Mouse (Mus musculus) liver, embryonic 15.5 days (tissue): ENCODE results near the gene Nell2. TPM values are rescaled to one million over a fixed set of nuclear protein-coding genes. Genes with fewer than 3 reads are reported as not detected.

Experiments used
- ATAC-seq: fragments of 200-750 bp; cut with Nextera tagmentation; 2 replicates; pipeline ENCODE4 v1.8.0; 2017; ENCODE audit warnings: moderate number of reproducible peaks, mild to moderate bottlenecking, moderate library complexity; ENCODE audit not compliant: insufficient read depth
- H3K27ac ChIP-seq: fragments of 300-500 bp; sonication (generic); replicated peaks from 2 replicates; pipeline ENCODE4 v1.5.1; 2015; ENCODE audit warnings: mild to moderate bottlenecking, inconsistent platforms
- H3K27me3 ChIP-seq: fragments of 300-500 bp; sonication (generic); 2 replicates; pipeline ENCODE4 v1.6.1; 2015; ENCODE audit warnings: mild to moderate bottlenecking, inconsistent platforms
- H3K36me3 ChIP-seq: fragments of 300-500 bp; sonication (generic); replicated peaks from 2 replicates; pipeline ENCODE4 v1.6.1; 2015; ENCODE audit warnings: moderate library complexity, mild to moderate bottlenecking, inconsistent platforms
- H3K4me1 ChIP-seq: fragments of 300-500 bp; sonication (generic); replicated peaks from 2 replicates; pipeline ENCODE4 v1.6.1; 2015; ENCODE audit warnings: inconsistent platforms
- H3K4me2 ChIP-seq: fragments of 300-500 bp; sonication (generic); 2 replicates; pipeline ENCODE4 v1.6.1; 2015; ENCODE audit warnings: moderate library complexity, mild to moderate bottlenecking, inconsistent platforms
- H3K4me3 ChIP-seq: fragments of 300-500 bp; sonication (generic); replicated peaks from 2 replicates; pipeline ENCODE4 v1.5.1; 2015; ENCODE audit warnings: mild to moderate bottlenecking, inconsistent platforms
- H3K9ac ChIP-seq: fragments of 300-500 bp; sonication (generic); 2 replicates; pipeline ENCODE4 v1.6.1; 2015; ENCODE audit warnings: moderate library complexity, mild to moderate bottlenecking, inconsistent platforms
- H3K9me3 ChIP-seq: fragments of 300-500 bp; sonication (generic); replicated peaks from 2 replicates; pipeline ENCODE4 v1.6.1; 2016; ENCODE audit warnings: inconsistent platforms
- WGBS: fragments of 180-500 bp; shearing (Covaris S2); methylation state at CpG from one replicate; pipeline ENCODE4 v1.1.7; 2015; ENCODE audit warnings: mixed read lengths; ENCODE audit not compliant: insufficient replicate concordance; 5-methylcytosine and 5-hydroxymethylcytosine counted together
- polyA plus RNA-seq: library from polyadenylated mRNA; unstranded; fragments of >200 nt; fragmentation: Nextera tagmentation; extraction: Ambion mirVana; gene quantifications from 2 replicates; pipeline ENCODE4 v1.2.1, GENCODE M21; 2015

The Nell2 gene
- polyA plus RNA-seq, 1 experiment from 2014 or later: 0.36 TPM

GRCm38 (mm10) chr15:95473976-95474375, 54.4 kb downstream of the Nell2 start:
- H3K4me3 ChIP-seq: no peak overlapping the region
- H3K4me2 ChIP-seq: no peak overlapping the region
- H3K4me1 ChIP-seq: no peaks in the 10 kb centered on the region
- ATAC-seq: no peak
- H3K27ac ChIP-seq: no peak overlapping the region
- H3K27me3 ChIP-seq: no peaks in the 10 kb centered on the region
- no peaks in the 10 kb centered on the region for H3K36me3 ChIP-seq
- H3K9me3 ChIP-seq: no peaks in the 10 kb centered on the region
- H3K9ac ChIP-seq: no peak overlapping the region
- 60% methylated on average over 6 of the region's 6 CpGs for WGBS

GRCm38 (mm10) chr15:95467195-95467594, 61.2 kb downstream of the Nell2 start:
- H3K9me3 ChIP-seq: no peaks in the 10 kb centered on the region
- no peak overlapping the region for H3K4me3 ChIP-seq
- H3K27me3 ChIP-seq: no peaks in the 10 kb centered on the region
- H3K4me1 ChIP-seq: no peaks in the 10 kb centered on the region
- no peak overlapping the region for H3K9ac ChIP-seq
- no peak overlapping the region for H3K27ac ChIP-seq
- no peak for ATAC-seq
- no peak overlapping the region for H3K4me2 ChIP-seq
- 25% methylated on average over 6 of the region's 6 CpGs for WGBS
- no peaks in the 10 kb centered on the region for H3K36me3 ChIP-seq

- WGBS: 63% methylated on average over 4 of the region's 4 CpGs
Measured at GRCm38 (mm10) chr15:95460041-95460566, 68.3 kb downstream of the Nell2 start.

GRCm38 (mm10) chr15:95444586-95444985, 83.8 kb downstream of the Nell2 start:
- no peak for ATAC-seq
- Histone ChIP-seq H3K27ac (no peak overlapping the region), H3K9me3 (no peaks in the 10 kb centered on the region), H3K36me3 (no peaks in the 10 kb centered on the region), H3K27me3 (no peaks in the 10 kb centered on the region), H3K9ac (no peak overlapping the region), H3K4me2 (no peak overlapping the region), H3K4me3 (no peak overlapping the region), H3K4me1 (no peaks in the 10 kb centered on the region)
- WGBS: 59% methylated on average over 11 of the region's 11 CpGs

More at GRCm38 (mm10) chr15:95460041-95460566, 68.3 kb downstream of the Nell2 start:
- no peak overlapping the region for H3K27ac ChIP-seq
- no peaks in the 10 kb centered on the region for H3K9me3 ChIP-seq
- H3K4me1 ChIP-seq: no peaks in the 10 kb centered on the region
- H3K4me3 ChIP-seq: no peak overlapping the region
- no peaks in the 10 kb centered on the region for H3K36me3 ChIP-seq
- H3K27me3 ChIP-seq: no peaks in the 10 kb centered on the region
- no peak overlapping the region for H3K4me2 ChIP-seq
- ATAC-seq: no peak
- H3K9ac ChIP-seq: no peak overlapping the region

GRCm38 (mm10) chr15:95437740-95438139, 90.6 kb downstream of the Nell2 start:
- Histone ChIP-seq H3K9ac (no peak overlapping the region), H3K4me3 (no peak overlapping the region), H3K9me3 (no peaks in the 10 kb centered on the region), H3K4me2 (no peak overlapping the region), H3K4me1 (no peaks in the 10 kb centered on the region), H3K36me3 (no peaks in the 10 kb centered on the region), H3K27me3 (no peaks in the 10 kb centered on the region), H3K27ac (no peak overlapping the region)
- WGBS: 63% methylated on average over 4 of the region's 4 CpGs
- no peak for ATAC-seq

- Histone ChIP-seq H3K36me3 (no peaks in the 10 kb centered on the region), H3K9me3 (no peaks in the 10 kb centered on the region), H3K4me1 (no peaks in the 10 kb centered on the region), H3K4me3 (no peak overlapping the region), H3K27me3 (no peaks in the 10 kb centered on the region), H3K4me2 (no peak overlapping the region), H3K9ac (no peak overlapping the region), H3K27ac (no peak overlapping the region)
- 30% methylated on average over 1 of the region's 1 CpGs for WGBS
- no peak for ATAC-seq
Measured at GRCm38 (mm10) chr15:95436261-95436660, 92.1 kb downstream of the Nell2 start.

GRCm38 (mm10) chr15:95431156-95431799, 97.1 kb downstream of the Nell2 start:
- no peaks in the 10 kb centered on the region for H3K4me1 ChIP-seq
- WGBS: 70% methylated on average over 13 of the region's 13 CpGs
- H3K9ac ChIP-seq: no peak overlapping the region
- no peaks in the 10 kb centered on the region for H3K36me3 ChIP-seq
- no peak for ATAC-seq
- no peaks in the 10 kb centered on the region for H3K27me3 ChIP-seq
- no peak overlapping the region for H3K4me2 ChIP-seq
- no peak overlapping the region for H3K4me3 ChIP-seq
- no peaks in the 10 kb centered on the region for H3K9me3 ChIP-seq
- H3K27ac ChIP-seq: no peak overlapping the region

- H3K4me3 ChIP-seq: no peak overlapping the region
- no peak for ATAC-seq
Measured at GRCm38 (mm10) chr15:95430000-95430399, 98.4 kb downstream of the Nell2 start.

GRCm38 (mm10) chr15:95428003-95428663, 100.2 kb downstream of the Nell2 start:
- Histone ChIP-seq H3K27ac (no peak overlapping the region), H3K9me3 (no peaks in the 10 kb centered on the region), H3K4me3 (no peak overlapping the region), H3K4me2 (no peak overlapping the region), H3K4me1 (no peaks in the 10 kb centered on the region), H3K9ac (no peak overlapping the region), H3K36me3 (no peaks in the 10 kb centered on the region), H3K27me3 (no peaks in the 10 kb centered on the region)
- no peak for ATAC-seq
- 66% methylated on average over 7 of the region's 7 CpGs for WGBS

More at GRCm38 (mm10) chr15:95430000-95430399, 98.4 kb downstream of the Nell2 start:
- Histone ChIP-seq H3K9ac (no peak overlapping the region), H3K27me3 (no peaks in the 10 kb centered on the region), H3K4me2 (no peak overlapping the region), H3K27ac (no peak overlapping the region), H3K36me3 (no peaks in the 10 kb centered on the region), H3K9me3 (no peaks in the 10 kb centered on the region), H3K4me1 (no peaks in the 10 kb centered on the region)
- 67% methylated on average over 8 of the region's 8 CpGs for WGBS

GRCm38 (mm10) chr15:95425085-95425484, 103.3 kb downstream of the Nell2 start:
- H3K27ac ChIP-seq: no peak overlapping the region
- 61% methylated on average over 7 of the region's 7 CpGs for whole genome bisulfite sequencing
- ATAC-seq: no peak

GRCm38 (mm10) chr15:95422226-95422950, 106.0 kb downstream of the Nell2 start:
- no peaks in the 10 kb centered on the region for H3K27me3 ChIP-seq
- no peak overlapping the region for H3K4me3 ChIP-seq
- WGBS: 71% methylated on average over 15 of the region's 15 CpGs
- no peaks in the 10 kb centered on the region for H3K36me3 ChIP-seq
- no peak overlapping the region for H3K9ac ChIP-seq
- no peak overlapping the region for H3K4me2 ChIP-seq
- no peaks in the 10 kb centered on the region for H3K9me3 ChIP-seq
- ATAC-seq: no peak
- H3K27ac ChIP-seq: no peak overlapping the region
- no peaks in the 10 kb centered on the region for H3K4me1 ChIP-seq

More at GRCm38 (mm10) chr15:95425085-95425484, 103.3 kb downstream of the Nell2 start:
- no peaks in the 10 kb centered on the region for H3K9me3 ChIP-seq
- H3K4me3 ChIP-seq: no peak overlapping the region
- no peaks in the 10 kb centered on the region for H3K36me3 ChIP-seq
- no peaks in the 10 kb centered on the region for H3K4me1 ChIP-seq
- H3K4me2 ChIP-seq: no peak overlapping the region
- no peak overlapping the region for H3K9ac ChIP-seq
- H3K27me3 ChIP-seq: no peaks in the 10 kb centered on the region
